Mouse (Mus musculus): ENCODE results near the gene Btbd8.

Btbd8 gene

DNA sequence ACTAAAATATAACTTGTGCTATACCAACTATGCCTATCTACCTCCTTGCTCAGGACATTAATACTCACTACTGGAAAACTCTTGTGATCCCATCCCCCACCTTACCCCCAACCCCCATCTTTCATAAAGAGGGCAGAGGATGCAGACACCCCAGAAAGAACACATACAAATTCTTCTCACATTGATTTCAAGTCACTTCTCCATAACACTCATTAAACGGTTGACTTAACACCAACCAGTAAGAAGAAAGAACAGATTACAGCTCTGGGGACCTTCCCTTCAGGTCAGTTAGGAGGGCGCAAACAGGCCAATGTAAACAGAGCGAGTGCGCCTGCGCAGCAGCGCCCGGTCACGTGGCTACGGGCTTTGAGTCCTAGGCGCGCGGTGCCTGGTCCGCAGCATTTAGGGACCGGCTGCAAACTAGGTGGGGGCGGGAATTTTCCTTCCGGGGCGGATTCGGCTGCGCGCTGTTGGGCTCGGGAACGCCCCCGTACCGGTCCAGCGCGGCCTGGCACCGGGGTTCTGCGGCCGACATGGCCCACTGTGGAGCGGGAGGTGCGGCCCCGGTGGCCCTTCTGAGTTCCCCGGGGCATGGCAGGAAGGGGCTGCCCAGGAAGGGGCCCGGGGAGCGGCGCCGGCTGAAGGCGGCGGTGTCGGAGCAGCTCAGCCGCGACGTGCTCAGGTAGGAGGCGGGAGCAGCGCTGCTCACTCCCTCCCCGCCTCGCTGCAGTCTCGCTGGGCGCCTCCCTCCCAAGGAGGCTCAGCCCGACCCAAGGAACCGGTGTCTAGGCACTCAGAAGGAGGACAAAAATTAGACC is at the start of gene Btbd8:
Btbd8 (plus strand) TSS at position 534 of the 818 bp plus-strand sequence.
- DNase-seq (ENCODE audit: low read depth, low spot score): peak; percentile 86

DNA sequence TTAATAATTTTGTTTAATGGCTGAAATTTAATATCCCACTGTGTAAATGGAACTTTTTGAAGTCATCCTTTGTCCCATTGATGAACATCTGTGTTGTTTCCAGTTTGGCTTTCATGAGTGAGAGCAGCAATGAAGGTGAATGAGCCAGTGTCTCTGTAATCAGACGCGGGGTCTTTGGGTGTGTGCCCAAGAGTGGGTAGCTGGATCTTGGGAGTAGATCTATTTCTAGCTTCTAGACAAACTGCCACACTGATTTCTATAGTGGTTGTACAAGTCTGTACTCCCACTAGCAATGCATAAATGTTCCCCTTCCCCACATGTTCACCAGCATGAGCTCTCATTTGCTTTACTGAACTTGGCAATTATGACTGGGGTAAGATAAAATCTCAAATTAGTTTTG is 48.4 kb upstream of the Btbd8 start:
- DNase-seq (ENCODE audit: low read depth, low spot score): no peak

DNA sequence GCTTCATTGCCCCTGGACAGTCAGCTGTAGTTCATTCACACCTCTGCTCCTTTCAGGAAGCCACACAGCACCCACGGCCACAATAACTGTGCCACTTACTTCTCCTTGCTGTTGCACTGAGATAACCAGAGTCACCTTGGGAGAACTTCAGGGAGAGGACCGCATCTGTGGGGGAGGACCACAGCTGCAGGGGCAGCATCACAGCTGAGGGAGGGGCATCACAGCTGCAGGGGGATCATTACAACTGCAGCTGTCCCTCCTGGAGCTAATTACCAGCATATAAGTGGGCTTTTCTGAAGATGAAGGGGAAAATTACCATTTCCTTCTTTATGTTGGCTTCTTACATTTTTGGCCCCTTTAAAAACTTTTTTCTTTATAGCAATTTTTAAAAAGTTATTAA is 43.4 kb upstream of the Btbd8 start:
- DNase-seq (ENCODE audit: low read depth, low spot score): no peak

DNA sequence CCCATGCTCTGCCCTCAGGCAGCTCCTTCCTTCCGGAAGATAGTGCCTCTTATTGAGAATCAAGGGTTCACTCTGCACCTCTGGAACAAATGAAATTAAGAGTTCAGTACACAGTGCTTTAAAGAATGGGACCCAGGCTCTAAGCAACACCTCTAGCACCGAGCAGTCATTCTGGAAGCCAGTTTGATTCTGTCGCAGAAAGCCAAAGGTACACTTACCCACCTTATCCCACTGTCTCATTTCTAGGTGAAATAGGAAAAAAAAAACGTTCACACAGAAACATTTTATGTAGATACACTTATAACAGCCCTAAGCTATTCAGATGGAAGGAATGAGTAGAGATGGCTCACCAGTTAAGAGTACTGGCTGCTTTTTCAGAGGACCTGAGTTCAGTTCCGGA is 35.4 kb upstream of the Btbd8 start, which contains the start of gene Ephx4:
Ephx4 (plus strand) TSS at position 301 of the 400 bp plus-strand sequence.
- DNase-seq (ENCODE audit: low read depth, low spot score): no peak

DNA sequence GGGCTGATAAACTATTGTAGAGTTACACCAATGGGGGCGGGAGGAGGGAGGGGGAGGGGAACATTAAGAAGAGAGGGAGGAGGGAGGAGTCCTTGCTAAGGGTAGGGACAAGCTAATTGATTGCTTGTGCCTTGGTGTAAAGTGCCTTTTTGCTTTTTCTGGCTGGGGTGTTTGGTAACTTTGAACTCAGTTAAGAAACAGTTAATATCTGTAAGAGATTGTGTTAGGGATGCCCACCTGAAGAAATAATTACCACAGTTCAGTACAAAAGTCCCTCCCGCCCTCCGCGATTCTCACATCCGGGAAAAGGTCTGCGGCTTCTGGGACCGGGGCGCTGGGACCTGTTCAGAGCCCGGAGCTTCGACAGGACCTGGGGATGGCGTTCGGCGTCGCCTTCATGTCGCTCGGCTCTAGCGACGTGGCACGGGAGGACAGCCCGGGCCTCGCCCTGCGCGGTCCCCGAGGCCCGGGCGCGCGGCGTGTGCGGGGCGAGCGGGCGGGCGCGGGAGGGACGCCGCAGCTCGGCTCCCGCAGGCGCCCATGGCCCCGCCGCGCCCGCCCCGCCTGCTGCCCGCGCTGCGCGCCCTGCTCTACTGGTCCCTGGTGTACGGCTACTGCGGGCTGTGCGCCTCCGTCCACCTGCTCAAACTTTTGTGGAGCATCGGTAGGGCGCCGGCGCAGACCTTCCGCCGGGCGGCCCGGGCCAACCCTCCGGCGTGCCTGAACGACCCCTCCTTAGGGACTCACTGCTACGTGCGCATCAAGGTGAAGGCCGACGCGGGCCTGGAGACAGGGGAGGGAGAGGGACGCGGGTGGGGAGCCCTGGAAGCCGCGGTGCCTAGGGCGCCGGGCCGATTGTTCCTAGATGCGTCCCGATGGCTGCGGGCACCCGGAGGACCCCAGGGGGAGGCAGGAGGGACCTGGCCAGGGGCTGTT is 34.5 kb upstream of the Btbd8 start:
- no peak for DNase-seq (ENCODE audit: low read depth, low spot score)

DNA sequence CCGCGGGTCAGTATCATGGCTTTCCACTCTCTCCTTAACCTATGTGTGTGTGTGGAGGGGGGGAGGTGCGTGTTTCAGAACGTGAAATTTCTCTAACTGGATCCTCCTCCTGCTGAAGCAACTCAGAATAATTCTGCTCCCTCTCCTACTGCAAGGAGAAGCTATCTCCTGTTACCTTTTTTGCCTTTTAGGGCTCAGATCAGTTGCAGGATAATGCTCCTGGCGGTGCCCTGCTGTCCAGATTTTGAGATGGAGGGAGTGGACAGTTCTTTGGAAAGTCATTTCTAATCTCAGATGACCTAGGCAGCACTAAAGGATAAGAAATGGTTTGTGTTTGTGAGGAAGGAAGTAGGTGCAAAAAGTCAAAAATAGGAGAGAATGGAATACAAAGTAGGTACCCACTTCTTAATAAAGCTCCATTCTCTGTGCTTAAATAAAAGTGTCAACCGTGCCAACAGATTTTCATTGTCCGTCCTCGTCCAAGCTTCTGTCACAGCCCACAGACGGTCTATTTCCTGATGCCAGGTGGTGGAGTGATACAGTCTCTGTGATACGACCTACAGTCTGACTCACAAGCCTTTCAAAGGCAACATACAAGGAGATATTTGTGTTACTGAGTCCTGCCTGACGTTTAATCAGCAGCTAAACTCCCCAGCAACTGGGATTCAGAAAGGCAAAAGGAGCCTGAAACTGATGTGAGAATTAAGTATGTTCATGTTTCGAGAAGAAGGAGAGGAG is 33.7 kb upstream of the Btbd8 start:
- DNase-seq (ENCODE audit: low read depth, low spot score): no peak

DNA sequence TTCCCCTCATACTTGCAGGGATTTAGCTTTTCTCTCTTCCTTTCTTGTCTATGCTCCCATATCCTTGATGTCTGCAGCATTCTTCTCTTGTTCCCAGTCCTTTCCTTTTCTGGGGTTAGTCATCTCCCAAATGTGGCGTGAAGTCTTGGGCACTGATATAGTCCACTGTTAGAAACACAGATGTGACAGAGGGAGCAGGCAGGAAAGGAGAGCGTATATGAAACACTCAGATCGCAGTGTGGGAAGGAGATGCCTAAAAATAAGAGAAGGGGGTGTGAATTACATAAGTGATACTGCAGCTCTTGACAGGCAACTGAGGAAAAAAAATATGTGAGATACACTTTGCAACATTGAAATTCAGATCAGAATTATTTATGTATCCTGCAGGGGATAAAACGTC is 32.4 kb upstream of the Btbd8 start:
- DNase-seq (ENCODE audit: low read depth, low spot score): no peak

DNA sequence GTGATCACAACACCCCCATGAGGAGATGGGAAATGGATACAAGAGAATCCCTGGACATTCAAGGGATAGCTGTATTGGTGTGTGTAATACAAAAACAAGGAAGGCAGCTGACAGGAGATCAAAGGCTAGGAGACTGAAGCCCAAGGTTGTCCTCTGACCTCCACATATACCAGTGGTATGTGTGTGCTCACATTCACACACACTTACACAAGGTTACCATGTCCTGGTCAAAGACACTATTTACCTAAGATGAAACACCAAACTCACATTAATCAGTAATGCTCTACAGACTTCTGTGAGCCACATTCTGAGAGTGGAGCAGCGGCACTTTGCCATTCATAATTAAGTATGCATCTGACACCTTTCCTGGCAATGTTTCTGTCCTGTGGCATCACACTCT is 27.5 kb upstream of the Btbd8 start:
- DNase-seq (ENCODE audit: low read depth, low spot score): no peak

DNA sequence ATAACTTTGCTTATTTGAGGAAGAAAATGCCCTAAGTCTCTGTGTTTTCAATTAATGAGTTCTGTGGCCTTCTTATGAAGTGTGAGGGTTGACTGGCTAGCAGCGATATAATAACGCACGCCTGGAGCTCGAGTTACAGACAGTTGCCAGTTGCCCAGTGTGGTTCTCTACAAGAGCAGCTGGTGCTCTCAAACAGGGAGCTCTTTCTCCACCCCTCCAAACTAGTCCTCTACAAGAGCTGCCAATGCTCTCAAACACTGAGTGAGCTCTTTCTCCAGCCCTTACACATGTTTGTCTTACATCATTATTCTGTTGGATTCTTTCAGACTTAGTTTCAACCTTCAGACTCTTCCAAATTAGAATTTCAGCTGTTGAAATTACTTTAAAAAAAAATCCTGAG is 26.5 kb upstream of the Btbd8 start:
- no peak for DNase-seq (ENCODE audit: low read depth, low spot score)

DNA sequence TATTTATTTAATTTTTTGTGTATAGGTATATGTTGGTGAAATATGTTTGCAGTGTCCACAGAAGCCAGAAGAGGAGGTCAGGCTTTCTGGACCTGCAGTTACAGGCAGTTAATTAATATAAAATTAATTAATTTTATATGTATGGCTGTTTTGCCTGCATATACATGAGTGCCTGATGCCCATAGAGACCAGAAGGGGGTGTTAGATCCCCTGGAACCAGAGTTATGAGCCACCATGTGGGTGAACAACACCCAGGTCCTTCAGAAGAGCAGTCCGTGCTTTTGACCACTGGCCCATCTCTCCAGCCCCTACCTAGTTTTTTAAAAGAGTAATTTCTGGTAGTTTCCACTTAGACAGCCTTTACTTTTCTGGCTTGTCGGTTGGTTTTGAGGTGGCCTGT is 25.5 kb upstream of the Btbd8 start:
- DNase-seq (ENCODE audit: low read depth, low spot score): no peak

DNA sequence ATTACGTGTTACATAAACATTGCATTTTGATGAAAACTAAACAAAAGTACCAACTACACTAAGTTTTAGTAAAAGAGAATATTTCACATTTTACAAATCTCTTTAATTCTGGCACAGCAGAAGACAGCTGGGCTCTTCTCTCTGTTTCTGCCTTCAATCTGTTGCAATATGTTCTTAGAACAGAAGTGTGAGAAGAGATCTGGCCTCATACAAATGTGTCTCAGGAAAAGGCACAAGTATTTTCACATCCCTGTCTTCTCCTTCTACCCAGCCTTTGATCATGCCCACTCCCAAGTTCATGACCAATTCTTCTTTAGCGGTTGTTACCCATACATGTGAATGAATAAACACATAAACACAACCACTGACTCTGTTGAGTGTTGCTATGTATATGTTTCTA is 22.7 kb upstream of the Btbd8 start:
- no peak for DNase-seq (ENCODE audit: low read depth, low spot score)

DNA sequence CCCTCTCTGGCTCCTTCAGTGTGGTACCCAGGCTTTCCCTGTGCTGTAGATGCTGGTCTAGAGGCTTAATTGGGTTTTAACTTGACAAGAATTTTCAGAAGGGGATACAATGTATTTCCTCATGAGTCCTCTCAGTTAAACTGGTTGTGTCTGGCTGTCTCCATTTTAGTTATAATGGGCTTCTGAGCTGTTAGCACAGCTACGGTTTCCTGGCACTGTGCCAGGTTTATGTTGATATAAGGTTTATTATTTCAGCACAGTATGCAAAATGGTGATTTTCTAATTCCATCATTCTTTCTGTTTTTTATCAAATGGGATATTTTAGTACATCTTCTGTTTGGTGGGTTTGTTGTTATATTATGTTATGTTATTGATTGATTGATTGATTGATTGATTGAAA is 16.1 kb upstream of the Btbd8 start:
- DNase-seq (ENCODE audit: low read depth, low spot score): no peak

DNA sequence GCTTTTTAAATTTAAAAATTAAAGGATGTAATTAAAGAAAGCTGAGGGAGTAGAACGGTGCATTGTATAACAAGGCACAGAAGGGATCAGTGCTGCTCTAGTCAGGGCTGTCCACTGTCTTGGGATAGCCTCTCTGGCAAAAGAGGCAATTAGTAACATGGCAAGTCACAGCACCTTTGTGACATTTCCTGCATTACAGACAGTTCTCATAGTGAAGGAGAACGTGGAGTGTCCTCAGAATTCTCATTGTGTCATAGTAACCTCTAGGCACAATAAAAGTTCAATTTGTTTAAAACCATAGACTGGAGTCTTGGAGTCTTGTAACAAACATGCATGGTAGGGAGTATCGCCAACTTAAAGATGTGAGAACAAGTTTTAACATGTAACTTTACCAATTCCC is 6.5 kb upstream of the Btbd8 start, which contains the start of gene Lpcat2b:
Lpcat2b (plus strand) TSS at position 301 of the 400 bp plus-strand sequence.
- no peak for DNase-seq (ENCODE audit: low read depth, low spot score)

DNA sequence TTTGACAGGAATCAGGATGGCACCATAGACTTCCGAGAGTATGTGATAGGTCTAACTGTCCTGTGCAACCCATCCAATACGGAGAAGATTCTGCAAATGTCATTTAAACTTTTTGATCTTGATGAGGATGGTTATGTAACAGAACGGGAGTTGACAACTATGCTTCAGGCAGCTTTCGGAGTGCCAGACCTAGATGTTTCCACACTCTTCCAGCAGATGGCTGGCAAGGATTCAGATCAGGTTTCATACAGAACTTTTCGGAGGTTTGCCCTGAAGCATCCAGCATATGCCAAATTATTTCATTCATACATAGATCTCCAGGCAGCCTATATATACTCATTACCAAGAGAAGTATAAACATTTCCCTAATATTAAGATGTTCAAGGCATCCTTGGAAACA is 3.8 kb upstream of the Btbd8 start:
- DNase-seq (ENCODE audit: low read depth, low spot score): no peak

DNA sequence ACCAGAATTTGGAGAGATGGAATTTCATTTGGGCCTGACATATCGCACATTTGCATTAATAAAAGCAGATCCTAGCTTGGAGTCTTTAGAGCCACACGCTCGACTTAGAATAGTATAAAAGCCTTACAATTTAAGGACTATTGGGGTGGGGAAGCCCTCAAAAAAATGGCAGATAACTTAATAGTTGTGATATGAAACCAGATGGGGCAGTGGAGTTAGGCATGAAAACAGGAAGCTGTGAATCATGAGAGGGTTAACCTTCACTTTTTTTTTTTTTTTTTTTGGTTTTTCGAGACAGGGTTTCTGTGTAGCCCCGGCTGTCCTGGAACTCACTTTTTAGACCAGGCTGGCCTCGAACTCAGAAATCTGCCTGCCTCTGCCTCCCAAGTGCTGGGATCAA is 1.6 kb upstream of the Btbd8 start:
- no peak for DNase-seq (ENCODE audit: low read depth, low spot score)

DNA sequence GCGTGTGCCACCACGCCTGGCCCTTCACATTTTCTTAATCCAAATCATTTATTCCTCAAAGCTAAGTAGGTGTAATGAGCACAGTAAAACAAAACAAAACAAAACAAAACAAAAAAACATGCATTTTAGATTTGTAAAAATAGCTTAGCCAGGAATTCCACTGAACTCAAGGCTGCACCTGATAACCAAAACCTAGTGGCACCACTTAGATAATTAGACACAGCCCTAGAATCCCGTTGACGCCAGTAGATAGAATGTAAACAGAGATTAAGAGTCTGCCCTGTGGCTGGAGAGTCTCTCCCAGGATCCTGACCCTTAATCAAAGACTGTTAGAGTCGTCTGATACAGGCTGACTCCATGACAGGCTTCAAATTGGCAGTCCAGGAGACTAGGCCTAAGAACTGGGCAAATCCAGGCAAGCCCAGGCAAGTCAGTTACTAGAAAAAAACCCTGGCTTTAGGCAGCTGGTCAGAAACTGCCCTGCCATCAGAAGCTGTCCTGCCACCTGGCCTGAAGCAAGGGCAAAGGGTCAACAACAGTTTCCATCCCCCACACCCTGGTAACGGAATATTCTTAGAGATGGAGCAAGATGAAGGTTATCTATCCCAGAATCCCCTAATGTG is 1.1 kb upstream of the Btbd8 start:
- DNase-seq (ENCODE audit: low read depth, low spot score): no peak

DNA sequence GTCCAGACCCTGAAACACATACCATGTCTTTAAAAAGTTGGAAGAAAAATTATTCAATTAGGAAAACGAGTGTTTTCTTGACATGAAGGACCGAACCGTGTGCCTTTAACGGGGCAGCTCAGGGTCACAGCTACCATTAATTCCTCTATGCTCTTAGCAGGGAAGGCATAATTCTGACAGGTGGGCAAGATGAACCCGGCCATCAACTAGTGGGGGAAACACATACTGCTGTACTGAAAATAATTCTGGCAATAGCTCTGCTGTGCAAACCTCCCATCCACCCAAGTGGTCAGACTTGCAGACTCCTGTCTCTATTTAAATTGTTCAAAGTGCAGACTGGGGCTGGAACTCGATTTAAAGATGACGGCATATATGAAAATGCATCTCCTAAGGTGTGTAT is 556 bp downstream of the Btbd8 start:
- DNase-seq (ENCODE audit: low read depth, low spot score): no peak

DNA sequence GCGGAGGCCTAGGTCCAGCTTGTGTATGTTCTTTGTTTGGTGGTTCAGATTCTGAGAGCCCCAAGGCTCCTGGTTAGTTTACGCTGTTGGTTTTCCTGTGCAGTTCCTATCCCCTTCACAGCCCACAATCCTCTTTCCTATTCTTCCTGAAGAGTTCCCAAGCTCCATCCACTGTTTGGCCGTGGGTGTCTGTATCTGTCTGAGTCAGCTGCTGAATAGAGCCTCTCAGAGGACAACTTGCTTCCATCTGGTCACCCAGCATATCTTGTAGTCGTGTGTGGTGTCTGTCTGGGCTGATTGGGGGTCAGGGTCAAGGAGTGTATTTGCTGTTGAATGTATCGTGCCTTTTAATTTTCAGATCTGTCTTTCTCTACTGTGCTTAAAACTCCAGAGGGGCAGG is 4.1 kb downstream of the Btbd8 start:
- no peak for DNase-seq (ENCODE audit: low read depth, low spot score)

DNA sequence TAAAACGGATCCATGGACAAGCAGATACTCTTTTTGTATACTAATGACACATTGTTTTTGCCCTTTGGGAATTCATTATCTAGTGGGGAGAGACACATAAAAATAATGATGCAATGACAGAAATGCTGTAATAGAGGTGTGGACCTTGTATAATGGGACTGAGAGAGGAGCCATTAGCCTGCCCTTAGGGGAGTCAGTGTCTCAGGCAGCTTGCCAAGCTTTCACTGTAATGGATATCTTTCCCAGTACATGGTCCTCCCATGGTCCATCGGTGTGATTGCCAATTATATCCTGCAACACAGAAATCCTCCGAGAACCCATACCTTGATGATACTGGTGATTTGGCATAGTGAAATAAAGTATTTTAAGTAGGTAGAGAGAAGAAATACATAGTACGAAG is 6.5 kb downstream of the Btbd8 start:
- DNase-seq (ENCODE audit: low read depth, low spot score): no peak

DNA sequence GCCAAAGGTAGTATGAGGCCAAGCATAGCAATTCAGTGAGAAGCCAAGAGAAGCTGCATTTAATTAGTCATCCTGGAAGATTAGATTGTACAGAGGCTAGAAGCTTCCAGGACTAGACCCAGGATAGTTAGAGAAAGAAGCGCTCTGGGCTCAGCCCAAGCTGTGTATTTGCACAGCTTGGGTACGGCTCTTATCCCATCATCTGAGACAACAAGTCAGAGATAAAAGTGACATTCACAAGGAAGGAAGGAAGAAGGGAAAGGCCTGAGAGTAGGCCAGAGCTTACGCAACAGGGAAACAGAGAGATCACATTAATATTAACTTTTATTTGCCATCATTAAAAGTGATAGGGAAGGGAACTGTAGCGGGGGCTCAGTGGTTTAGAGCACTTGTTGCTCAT is 10.2 kb downstream of the Btbd8 start:
- no peak for DNase-seq (ENCODE audit: low read depth, low spot score)

DNA sequence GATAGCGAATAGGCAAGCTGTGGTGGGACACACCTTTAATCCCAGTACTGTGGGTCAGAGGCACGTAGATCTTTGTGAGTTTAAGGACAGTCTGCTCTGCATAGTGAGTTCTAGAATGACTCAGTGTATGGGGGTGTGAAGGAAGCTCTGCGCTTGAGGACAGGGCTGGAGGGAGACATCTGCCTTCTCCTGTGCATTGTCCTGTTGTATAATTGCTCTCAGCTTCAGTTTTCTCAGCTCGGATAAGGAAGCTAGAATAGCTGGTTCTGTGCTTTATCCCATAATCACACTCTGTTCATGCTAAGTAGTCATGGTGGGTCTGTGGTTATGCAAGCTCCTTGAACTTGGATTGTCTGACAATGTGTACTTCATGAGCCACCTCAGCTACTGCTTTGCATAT is 11.0 kb downstream of the Btbd8 start:
- no peak for DNase-seq (ENCODE audit: low read depth, low spot score)

DNA sequence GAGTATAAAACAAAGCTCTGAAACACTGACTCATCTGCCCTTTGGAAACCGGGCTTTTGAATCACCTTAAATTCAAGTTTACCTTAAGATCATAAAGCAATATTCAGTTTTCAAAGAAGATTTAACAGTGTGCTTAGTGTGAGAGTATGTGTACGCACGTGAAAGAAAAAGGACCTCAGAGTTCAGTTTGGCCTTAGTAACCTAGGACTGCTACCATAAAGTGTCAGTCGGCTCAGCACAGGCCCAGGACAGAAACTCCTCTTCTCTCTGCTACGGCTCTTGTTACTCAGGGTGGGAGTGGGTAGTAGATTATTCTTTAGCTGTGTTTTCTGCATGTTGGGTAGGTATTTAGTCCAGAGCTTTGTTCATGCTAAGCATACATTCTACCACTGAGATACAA is 11.8 kb downstream of the Btbd8 start:
- no peak for DNase-seq (ENCODE audit: low read depth, low spot score)
